8 mouse cellular contexts compared by ENCODE assay signal in the genomic region with DNA sequence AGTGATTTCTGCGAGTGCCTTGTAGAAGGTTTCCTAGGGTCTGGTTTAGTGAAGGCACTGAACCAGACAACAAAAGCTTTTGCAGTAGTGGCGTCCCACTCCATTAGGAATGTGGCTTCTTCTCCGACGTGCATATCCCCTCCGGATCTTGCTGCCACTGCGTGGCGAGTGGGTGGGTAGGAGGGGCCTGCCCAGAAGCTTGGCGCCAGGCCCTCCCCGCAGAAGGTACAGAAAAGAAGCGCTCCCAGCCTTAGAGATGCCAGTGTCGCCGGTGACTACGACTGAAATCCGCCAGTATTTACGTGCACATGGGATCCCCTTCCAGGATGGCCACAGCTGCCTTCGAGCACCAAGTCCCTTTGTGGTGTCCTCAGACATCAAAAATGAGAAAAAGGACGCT. TPM values are rescaled to one million over a fixed set of nuclear protein-coding genes. Genes with fewer than 3 reads are reported as not detected.
DNase-seq lines count a peak whose midpoint lies in the region; ATAC-seq lines count a peak whose summit lies in the region.

No protein-coding gene starts in this region.

- no peaks in the 10 kb centered on the region for H3K9me3 ChIP-seq in neural tube, embryonic 11.5 days (ENCODE audit: control insufficient read depth, low read length)
- H3K9me3 ChIP-seq in limb, embryonic 12.5 days: no peaks in the 10 kb centered on the region
- H3K9me3 ChIP-seq in stomach, embryonic 15.5 days: no peaks in the 10 kb centered on the region

- H3K4me1 ChIP-seq in neural tube, embryonic 11.5 days (ENCODE audit: control insufficient read depth, insufficient read depth, low read length): peaks cover 3% of the 10 kb centered on the region; the same call in 1 of the 2 replicates
- peaks cover 21% of the 10 kb centered on the region for H3K4me1 ChIP-seq in limb, embryonic 12.5 days (replicated peaks)
- peaks cover 25% of the 10 kb centered on the region for H3K4me1 ChIP-seq in stomach, embryonic 15.5 days

- H3K27me3 ChIP-seq in neural tube, embryonic 11.5 days (ENCODE audit: control insufficient read depth, insufficient read depth, low read length): no peaks in the 10 kb centered on the region
- H3K27me3 ChIP-seq in limb, embryonic 12.5 days: no peaks in the 10 kb centered on the region
- H3K27me3 ChIP-seq in stomach, embryonic 15.5 days (replicated peaks): no peaks in the 10 kb centered on the region

- DNase-seq in adrenal gland, postnatal 14 days: peak; percentile 28
- DNase-seq in adrenal gland, postnatal 36 days: no peak
- no peak for DNase-seq in neural tube, embryonic 11.5 days (ENCODE audit: low spot score)
- no peak for DNase-seq in neural tube, embryonic 10.5 days (ENCODE audit: extremely low spot score, low spot score)
- DNase-seq in gastrocnemius, adult 18-20 months (ENCODE audit: low spot score): no peak
- DNase-seq in embryo, embryonic 11 days: no peak

- no peak for ATAC-seq in neural tube, embryonic 11.5 days (ENCODE audit: insufficient read depth, low FRiP score, low TSS enrichment)
- ATAC-seq in limb, embryonic 12.5 days (ENCODE audit: insufficient number of reproducible peaks, insufficient read depth, low FRiP score, low TSS enrichment, low read depth): no peak
- ATAC-seq in stomach, embryonic 15.5 days (ENCODE audit: insufficient read depth, low FRiP score, low read depth): no peak

- peaks cover 2% of the 10 kb centered on the region; the same call in 1 of the 2 replicates for H3K36me3 ChIP-seq in neural tube, embryonic 11.5 days (ENCODE audit: control insufficient read depth, insufficient read depth, low read length)
- H3K36me3 ChIP-seq in limb, embryonic 12.5 days: peaks cover 71% of the 10 kb centered on the region
- peaks cover 13% of the 10 kb centered on the region; the same call in 1 of the 2 replicates for H3K36me3 ChIP-seq in stomach, embryonic 15.5 days

- peak overlapping the region; percentile 98 for H3K4me3 ChIP-seq in neural tube, embryonic 11.5 days (ENCODE audit: low read depth, low read length)
- H3K4me3 ChIP-seq in limb, embryonic 12.5 days (replicated peaks): peak overlapping the region; percentile 72
- H3K4me3 ChIP-seq in stomach, embryonic 15.5 days (replicated peaks): peak overlapping the region; percentile 99

- H3K4me2 ChIP-seq in neural tube, embryonic 11.5 days (ENCODE audit: low read depth): peak overlapping the region; percentile 95
- H3K4me2 ChIP-seq in limb, embryonic 12.5 days: peak overlapping the region; percentile 97
- H3K4me2 ChIP-seq in stomach, embryonic 15.5 days: peak overlapping the region; percentile 93

- H3K27ac ChIP-seq in neural tube, embryonic 11.5 days (ENCODE audit: low read depth, low read length): no peak overlapping the region
- peak overlapping the region; percentile 75 for H3K27ac ChIP-seq in limb, embryonic 12.5 days
- H3K27ac ChIP-seq in stomach, embryonic 15.5 days: peak overlapping the region; percentile 85

- H3K9ac ChIP-seq in neural tube, embryonic 11.5 days (ENCODE audit: low read length): peak overlapping the region; percentile 85
- peak overlapping the region; percentile 76 for H3K9ac ChIP-seq in limb, embryonic 12.5 days (replicated peaks)
- H3K9ac ChIP-seq in stomach, embryonic 15.5 days: peak overlapping the region; percentile 65; the same call in 1 of the 2 replicates

- 45% methylated on average over 17 of the region's 17 CpGs for WGBS in neural tube, embryonic 11.5 days
- WGBS in limb, embryonic 12.5 days: 49% methylated on average over 17 of the region's 17 CpGs
- WGBS in stomach, embryonic 15.5 days: 27% methylated on average over 17 of the region's 17 CpGs

RNA-seq across cellular contexts. Expression of gene Mrpl43, which starts 0.8 kb away (rescaled TPM):
- 45.6 and 50.0 TPM in 2 replicates for total RNA-seq in adrenal gland, postnatal 14 days (2021)
- total RNA-seq in adrenal gland, postnatal 36 days (2021): 10 to 100 TPM; 49.0 to 53.6 TPM
- 65.3 and 80.6 TPM in 2 replicates for polyA plus RNA-seq in neural tube, embryonic 11.5 days (2014; fragmentation: Nextera tagmentation; extraction: Ambion mirVana)
- 77.5 and 78.5 TPM in 2 replicates for polyA plus RNA-seq in limb, embryonic 12.5 days (2016; fragmentation: Nextera tagmentation; extraction: Ambion mirVana)
- 70.4 and 71.2 TPM in 2 replicates for polyA plus RNA-seq in stomach, embryonic 15.5 days (2015; fragmentation: Nextera tagmentation; extraction: Ambion mirVana)
- total RNA-seq in gastrocnemius, adult 18-20 months (2021): 10 to 100 TPM; 34.2 to 35.3 TPM

RNA-seq across cellular contexts. Expression of gene Twnk, which starts 1.6 kb away (rescaled TPM):
- 27.5 and 30.7 TPM in 2 replicates for total RNA-seq in adrenal gland, postnatal 14 days (2021)
- 10 to 100 TPM; 30.8 to 33.0 TPM for total RNA-seq in adrenal gland, postnatal 36 days (2021)
- polyA plus RNA-seq in neural tube, embryonic 11.5 days (2014; fragmentation: Nextera tagmentation; extraction: Ambion mirVana): 16.0 and 16.5 TPM in 2 replicates
- polyA plus RNA-seq in limb, embryonic 12.5 days (2016; fragmentation: Nextera tagmentation; extraction: Ambion mirVana): 27.8 and 27.9 TPM in 2 replicates
- 18.3 and 19.8 TPM in 2 replicates for polyA plus RNA-seq in stomach, embryonic 15.5 days (2015; fragmentation: Nextera tagmentation; extraction: Ambion mirVana)
- 10 to 100 TPM; 17.8 to 20.8 TPM for total RNA-seq in gastrocnemius, adult 18-20 months (2021)

RNA-seq across cellular contexts. Expression of gene Lzts2, which starts 7.2 kb away (rescaled TPM):
- 70.4 and 77.4 TPM in 2 replicates for total RNA-seq in adrenal gland, postnatal 14 days (2021)
- 10 to 100 TPM; 90.4 to 95.6 TPM for total RNA-seq in adrenal gland, postnatal 36 days (2021)
- 52.8 and 57.5 TPM in 2 replicates for polyA plus RNA-seq in neural tube, embryonic 11.5 days (2014; fragmentation: Nextera tagmentation; extraction: Ambion mirVana)
- polyA plus RNA-seq in limb, embryonic 12.5 days (2016; fragmentation: Nextera tagmentation; extraction: Ambion mirVana): 105 TPM in 2 replicates
- polyA plus RNA-seq in stomach, embryonic 15.5 days (2015; fragmentation: Nextera tagmentation; extraction: Ambion mirVana): 65.5 and 69.9 TPM in 2 replicates
- total RNA-seq in gastrocnemius, adult 18-20 months (2021): 10 to 100 TPM; 17.5 to 25.8 TPM

RNA-seq across cellular contexts. Expression of gene Sema4g, which starts 18.1 kb away (rescaled TPM):
- 8.4 and 29.7 TPM in 2 replicates for total RNA-seq in adrenal gland, postnatal 14 days (2021)
- total RNA-seq in adrenal gland, postnatal 36 days (2021): 1 to 10 TPM; 4.2 to 5.6 TPM
- polyA plus RNA-seq in neural tube, embryonic 11.5 days (2014; fragmentation: Nextera tagmentation; extraction: Ambion mirVana): 6.6 and 6.7 TPM in 2 replicates
- 6.5 and 6.9 TPM in 2 replicates for polyA plus RNA-seq in limb, embryonic 12.5 days (2016; fragmentation: Nextera tagmentation; extraction: Ambion mirVana)
- 6.5 and 7.4 TPM in 2 replicates for polyA plus RNA-seq in stomach, embryonic 15.5 days (2015; fragmentation: Nextera tagmentation; extraction: Ambion mirVana)
- total RNA-seq in gastrocnemius, adult 18-20 months (2021): under 1 TPM; 0.16 to 0.19 TPM

RNA-seq across cellular contexts. Expression of gene Pdzd7, which starts 38.5 kb away (rescaled TPM):
- total RNA-seq in adrenal gland, postnatal 14 days (2021): not detected in 2 replicates
- under 1 TPM; 0.13 to 0.23 TPM for total RNA-seq in adrenal gland, postnatal 36 days (2021)
- 0.57 and 0.81 TPM in 2 replicates for polyA plus RNA-seq in neural tube, embryonic 11.5 days (2014; fragmentation: Nextera tagmentation; extraction: Ambion mirVana)
- polyA plus RNA-seq in limb, embryonic 12.5 days (2016; fragmentation: Nextera tagmentation; extraction: Ambion mirVana): 0.20 and 0.56 TPM in 2 replicates
- 0.27 and 0.33 TPM in 2 replicates for polyA plus RNA-seq in stomach, embryonic 15.5 days (2015; fragmentation: Nextera tagmentation; extraction: Ambion mirVana)
- total RNA-seq in gastrocnemius, adult 18-20 months (2021): 1 to 10 TPM; 4.7 to 5.4 TPM
